Mouse (Mus musculus) heart, postnatal 36 days (tissue): Measurements from ENCODE around the gene Ampd3. TPM values are rescaled to one million over a fixed set of nuclear protein-coding genes. Genes with fewer than 3 reads are reported as not detected.

ENCODE experiments used
- DNase-seq, 2 experiments: peaks; one replicate each; pipeline ENCODE4 v3.0.0; 2021 to 2022
- intact Hi-C: fragments of 180-260 bp; cut with DNase I; formaldehyde crosslinking; loops from one replicate; pipeline ENCODE4 v1.15.1; 2025
- total RNA-seq, 2 experiments: library from RNA; stranded (reverse); gene quantifications; 2 replicates each; pipeline ENCODE4 v1.2.3; 2021

The Ampd3 gene
- total RNA-seq, 2 experiments from 2014 or later = 31.5 to 45.8 TPM

- intact Hi-C loops = no loop called here
- DNase-seq = no peak
Observed at GRCm38 (mm10) chr7:110794722-110795121, 26.7 kb downstream of the Ampd3 start.

GRCm38 (mm10) chr7:110796367-110797051 lies 28.5 kb downstream of the Ampd3 start:
- intact Hi-C loops = no loop called here
- DNase-seq = no peak

- intact Hi-C loops = no loop called here
- no peak for DNase-seq
Observed at GRCm38 (mm10) chr7:110797722-110798409, 29.9 kb downstream of the Ampd3 start.

- DNase-seq = peak; percentile 81 to 89
- intact Hi-C loops = loop anchor here (1.0 to 5.0 kb wide), 5 partner anchors 32 to 514 kb away; partner anchors contain the start of gene Ampd3
Observed at GRCm38 (mm10) chr7:110801028-110801427, 33.0 kb downstream of the Ampd3 start.

GRCm38 (mm10) chr7:110803131-110803530 lies 35.1 kb downstream of the Ampd3 start:
- DNase-seq = no peak
- intact Hi-C loops = loop anchor here (5.0 kb wide), 3 partner anchors 156 to 516 kb away; no protein-coding TSS in a partner anchor

- intact Hi-C loops = loop anchor here (5.0 kb wide), 3 partner anchors 157 to 517 kb away; no protein-coding TSS in a partner anchor
- DNase-seq = no peak
Observed at GRCm38 (mm10) chr7:110804266-110804665, 36.3 kb downstream of the Ampd3 start.

GRCm38 (mm10) chr7:110807460-110808030 lies 39.5 kb downstream of the Ampd3 start:
- intact Hi-C loops = no loop called here
- DNase-seq = no peak

- DNase-seq = no peak
- intact Hi-C loops = no loop called here
Observed at GRCm38 (mm10) chr7:110808962-110809361, 41.0 kb downstream of the Ampd3 start.

- DNase-seq = no peak
- intact Hi-C loops = no loop called here
Observed at GRCm38 (mm10) chr7:110809585-110810557, 41.9 kb downstream of the Ampd3 start.

- DNase-seq = no peak
- intact Hi-C loops = no loop called here
Observed at GRCm38 (mm10) chr7:110810995-110811394, 43.0 kb downstream of the Ampd3 start.

- intact Hi-C loops = no loop called here
- DNase-seq = no peak
Observed at GRCm38 (mm10) chr7:110811529-110811928, 43.5 kb downstream of the Ampd3 start.

GRCm38 (mm10) chr7:110813983-110814382 lies 46.0 kb downstream of the Ampd3 start:
- intact Hi-C loops = no loop called here

GRCm38 (mm10) chr7:110816037-110816436 lies 48.0 kb downstream of the Ampd3 start:
- DNase-seq = no peak
- intact Hi-C loops = loop anchor here (1.0 to 5.0 kb wide), 2 partner anchors 114 to 131 kb away; no protein-coding TSS in a partner anchor

More at GRCm38 (mm10) chr7:110813983-110814382, 46.0 kb downstream of the Ampd3 start:
- no peak for DNase-seq

- DNase-seq = peak; percentile 52 to 53
- intact Hi-C loops = loop anchor here (5.0 kb wide), 1 partner anchor 129 kb away; no protein-coding TSS in a partner anchor
Observed at GRCm38 (mm10) chr7:110818206-110818605, 50.2 kb downstream of the Ampd3 start.

GRCm38 (mm10) chr7:110818787-110819350 lies 50.9 kb downstream of the Ampd3 start:
- no peak for DNase-seq
- intact Hi-C loops = loop anchor here (5.0 kb wide), 1 partner anchor 128 kb away; no protein-coding TSS in a partner anchor

GRCm38 (mm10) chr7:110821068-110821467 lies 53.1 kb downstream of the Ampd3 start:
- intact Hi-C loops = no loop called here

GRCm38 (mm10) chr7:110821653-110822052 lies 53.6 kb downstream of the Ampd3 start:
- DNase-seq = peak in 1 of 2 experiments; percentile 63
- intact Hi-C loops = no loop called here

More at GRCm38 (mm10) chr7:110821068-110821467, 53.1 kb downstream of the Ampd3 start:
- DNase-seq = no peak

- intact Hi-C loops = no loop called here
- DNase-seq = no peak
Observed at GRCm38 (mm10) chr7:110822055-110822454, 54.0 kb downstream of the Ampd3 start.

- intact Hi-C loops = no loop called here
Observed at GRCm38 (mm10) chr7:110823076-110823475, 55.1 kb downstream of the Ampd3 start.

GRCm38 (mm10) chr7:110823593-110823992 lies 55.6 kb downstream of the Ampd3 start:
- intact Hi-C loops = no loop called here
- no peak for DNase-seq

More at GRCm38 (mm10) chr7:110823076-110823475, 55.1 kb downstream of the Ampd3 start:
- no peak for DNase-seq
